In genomic region chr2:30473431-30474031, GRCm38 (mm10) we compare ENCODE assay signal across 7 mouse cellular contexts. TPM values are rescaled to one million over a fixed set of nuclear protein-coding genes. Genes with fewer than 3 reads are reported as not detected.
DNase-seq lines count a peak whose midpoint lies in the region; ATAC-seq and TF ChIP-seq lines count a peak whose summit lies in the region.

No protein-coding gene starts in this region.

- peak overlapping the region; percentile 97 for H3K4me2 ChIP-seq in forebrain, embryonic 13.5 days

- H3K4me1 ChIP-seq in forebrain, embryonic 13.5 days: peaks cover 32% of the 10 kb centered on the region

- H3K9ac ChIP-seq in forebrain, embryonic 13.5 days: peak overlapping the region; percentile 97

- no peaks in the 10 kb centered on the region; the same call in 1 of the 2 replicates for H3K27me3 ChIP-seq in forebrain, embryonic 13.5 days

- no peak for TF ChIP-seq CTCF in left cerebral cortex, adult 2 months (IDR thresholded peaks at IDR 0.05)

- peak; percentile 28 for ATAC-seq in forebrain, embryonic 13.5 days
- ATAC-seq in megakaryocyte-erythroid progenitor cell, adult 5-6 weeks (replicated peaks; ENCODE audit: low FRiP score, low TSS enrichment, poor library complexity, severe bottlenecking): 0 out of 2 replicates have a peak, but pooled peaks have one; percentile 20

- peak; percentile 68 for DNase-seq in left cerebral cortex, adult 2 months (ENCODE audit: extremely low spot score in 1 of 2, low spot score in 2 of 2)
- no peak for DNase-seq in left cerebral cortex, adult 9 months (ENCODE audit: low spot score in 2 of 2)
- peak; percentile 68 for DNase-seq in adrenal gland, postnatal 10 days
- DNase-seq in kidney, postnatal 36 days: peak; percentile 46 to 73
- peak; percentile 31 for DNase-seq in thymus, postnatal 0 days (ENCODE audit: low spot score)

- intact Hi-C loops in left cerebral cortex, adult 2 months (cut with DNase I): loop anchor here (1.0 to 5.0 kb wide), 4 partner anchors 120 to 299 kb away; no protein-coding TSS in a partner anchor

- H3K9me3 ChIP-seq in forebrain, embryonic 13.5 days (replicated peaks): no peaks in the 10 kb centered on the region

- under 1% methylated on average over 52 of the region's 80 CpGs for WGBS in forebrain, embryonic 13.5 days

- no peaks in the 10 kb centered on the region for H3K36me3 ChIP-seq in forebrain, embryonic 13.5 days (ENCODE audit: poor library complexity, severe bottlenecking)

- peak overlapping the region; percentile 98 for H3K27ac ChIP-seq in left cerebral cortex, adult 2 months
- H3K27ac ChIP-seq in forebrain, embryonic 13.5 days: peak overlapping the region; percentile 93

- H3K4me3 ChIP-seq in left cerebral cortex, adult 2 months: peak overlapping the region; percentile 83
- peak overlapping the region; percentile 85 for H3K4me3 ChIP-seq in forebrain, embryonic 13.5 days

RNA-seq across cellular contexts. Expression of gene Ier5l, which starts 0.5 kb away (rescaled TPM):
- total RNA-seq in left cerebral cortex, adult 2 months (2021): 10 to 100 TPM; 20.9 to 25.3 TPM
- total RNA-seq in adrenal gland, postnatal 10 days (2021): 1 to 10 TPM; 5.9 to 8.4 TPM
- 1.7 and 2.6 TPM in 2 replicates for polyA plus RNA-seq in forebrain, embryonic 13.5 days (2015; fragmentation: Nextera tagmentation; extraction: Ambion mirVana)
- total RNA-seq in megakaryocyte-erythroid progenitor cell, adult 5-6 weeks (2014; fragmentation: Nextera tagmentation): not detected in 2 replicates
- total RNA-seq in megakaryocyte-erythroid progenitor cell, adult 5-6 weeks (2017): 0.56 TPM in 1 of 2 replicates, not detected in the other
- 0.55 and 0.69 TPM in 2 replicates for polyA plus RNA-seq in thymus, postnatal 0 days (2015; fragmentation: Nextera tagmentation; extraction: Ambion mirVana)

RNA-seq across cellular contexts. Expression of gene Ptpa, which starts 57.7 kb away (rescaled TPM):
- 100 to 1,000 TPM; 177 to 178 TPM for total RNA-seq in left cerebral cortex, adult 2 months (2021)
- total RNA-seq in adrenal gland, postnatal 10 days (2021): 100 to 1,000 TPM; 152 to 170 TPM
- 126 and 141 TPM in 2 replicates for polyA plus RNA-seq in forebrain, embryonic 13.5 days (2015; fragmentation: Nextera tagmentation; extraction: Ambion mirVana)
- 228 and 237 TPM in 2 replicates for total RNA-seq in megakaryocyte-erythroid progenitor cell, adult 5-6 weeks (2014; fragmentation: Nextera tagmentation)
- 74.1 and 93.5 TPM in 2 replicates for total RNA-seq in megakaryocyte-erythroid progenitor cell, adult 5-6 weeks (2017)
- 127 and 128 TPM in 2 replicates for polyA plus RNA-seq in thymus, postnatal 0 days (2015; fragmentation: Nextera tagmentation; extraction: Ambion mirVana)

RNA-seq across cellular contexts. Expression of gene Crat, which starts 57.9 kb away (rescaled TPM):
- 10 to 100 TPM; 56.5 to 58.2 TPM for total RNA-seq in left cerebral cortex, adult 2 months (2021)
- total RNA-seq in adrenal gland, postnatal 10 days (2021): 100 to 1,000 TPM; 317 to 355 TPM
- 16.3 and 21.0 TPM in 2 replicates for polyA plus RNA-seq in forebrain, embryonic 13.5 days (2015; fragmentation: Nextera tagmentation; extraction: Ambion mirVana)
- total RNA-seq in megakaryocyte-erythroid progenitor cell, adult 5-6 weeks (2014; fragmentation: Nextera tagmentation): 24.3 and 29.2 TPM in 2 replicates
- total RNA-seq in megakaryocyte-erythroid progenitor cell, adult 5-6 weeks (2017): 11.2 and 16.0 TPM in 2 replicates
- 7.9 and 10.2 TPM in 2 replicates for polyA plus RNA-seq in thymus, postnatal 0 days (2015; fragmentation: Nextera tagmentation; extraction: Ambion mirVana)

Comparison
In these comparisons a context has a peak if more than half of its experiments do, and no peak if none do; other contexts are left out.
1. DNase-seq: peak in left cerebral cortex, adult 2 months (2 of 2), adrenal gland, postnatal 10 days (single experiment), kidney, postnatal 36 days (2 of 2) and thymus, postnatal 0 days (single experiment); none in left cerebral cortex, adult 9 months (0 of 2).
2. RNA of gene Ier5l, which starts 0.5 kb away (total RNA-seq): 20.9 to 25.3 TPM in left cerebral cortex, adult 2 months and 5.9 to 8.4 TPM in adrenal gland, postnatal 10 days; 0.56 TPM in megakaryocyte-erythroid progenitor cell, adult 5-6 weeks; every median in the first group is over 4 times any median in the second.
3. RNA of gene Crat, which starts 57.9 kb away (total RNA-seq): 317 to 355 TPM in adrenal gland, postnatal 10 days; 56.5 to 58.2 TPM in left cerebral cortex, adult 2 months and 11.2 to 29.2 TPM in megakaryocyte-erythroid progenitor cell, adult 5-6 weeks; every median in the first group is over 4 times any median in the second.